Mouse (Mus musculus): ENCODE results near the gene Gpc6.

Gene Gpc6

GRCm38 (mm10) chr14:116924876-116925601 is at the start of gene Gpc6:
Gene Gpc6 (plus strand): TSS chr14:116925315.
- DNase-seq (ENCODE audit: low spot score in 2 of 2): peak; percentile 70 to 80

GRCm38 (mm10) chr14:116882480-116883044 is 42.6 kb upstream of the Gpc6 start:
- DNase-seq (ENCODE audit: low spot score in 2 of 2): no peak

GRCm38 (mm10) chr14:116894316-116894715 is 30.8 kb upstream of the Gpc6 start:
- no peak for DNase-seq (ENCODE audit: low spot score in 2 of 2)

- no peak for DNase-seq (ENCODE audit: low spot score in 2 of 2)
These were observed 27.1 kb upstream of the Gpc6 start for GRCm38 (mm10) chr14:116897971-116898370.

- no peak for DNase-seq (ENCODE audit: low spot score in 2 of 2)
These were observed 13.3 kb upstream of the Gpc6 start for GRCm38 (mm10) chr14:116911768-116912167.

- no peak for DNase-seq (ENCODE audit: low spot score in 2 of 2)
These were observed 8.2 kb upstream of the Gpc6 start for GRCm38 (mm10) chr14:116916874-116917273.

GRCm38 (mm10) chr14:116924266-116924665 is 849 bp upstream of the Gpc6 start:
- no peak for DNase-seq (ENCODE audit: low spot score in 2 of 2)

- DNase-seq (ENCODE audit: low spot score in 2 of 2): peak; percentile 12 to 42
These were observed 732 bp downstream of the Gpc6 start for GRCm38 (mm10) chr14:116925691-116926403.

- DNase-seq (ENCODE audit: low spot score in 2 of 2): peak; percentile 67 to 68
These were observed 1.5 kb downstream of the Gpc6 start for GRCm38 (mm10) chr14:116926404-116927171.

GRCm38 (mm10) chr14:116927341-116928315 is 2.5 kb downstream of the Gpc6 start:
- DNase-seq (ENCODE audit: low spot score in 2 of 2): no peak

- DNase-seq (ENCODE audit: low spot score in 2 of 2): no peak
These were observed 3.3 kb downstream of the Gpc6 start for GRCm38 (mm10) chr14:116928395-116928794.

GRCm38 (mm10) chr14:116928796-116929529 is 3.8 kb downstream of the Gpc6 start:
- DNase-seq (ENCODE audit: low spot score in 2 of 2): no peak

GRCm38 (mm10) chr14:116933825-116934224 is 8.7 kb downstream of the Gpc6 start:
- no peak for DNase-seq (ENCODE audit: low spot score in 2 of 2)

- DNase-seq (ENCODE audit: low spot score in 2 of 2): peak in 1 of 2 experiments; percentile 30
These were observed 12.9 kb downstream of the Gpc6 start for GRCm38 (mm10) chr14:116937910-116938560.

GRCm38 (mm10) chr14:116938735-116939134 is 13.6 kb downstream of the Gpc6 start:
- no peak for DNase-seq (ENCODE audit: low spot score in 2 of 2)

- no peak for DNase-seq (ENCODE audit: low spot score in 2 of 2)
These were observed 14.4 kb downstream of the Gpc6 start for GRCm38 (mm10) chr14:116939561-116939960.

GRCm38 (mm10) chr14:116941772-116942171 is 16.7 kb downstream of the Gpc6 start:
- no peak for DNase-seq (ENCODE audit: low spot score in 2 of 2)

GRCm38 (mm10) chr14:116943751-116944150 is 18.6 kb downstream of the Gpc6 start:
- no peak for DNase-seq (ENCODE audit: low spot score in 2 of 2)

- no peak for DNase-seq (ENCODE audit: low spot score in 2 of 2)
These were observed 20.9 kb downstream of the Gpc6 start for GRCm38 (mm10) chr14:116945975-116946374.

GRCm38 (mm10) chr14:116947461-116947860 is 22.3 kb downstream of the Gpc6 start:
- DNase-seq (ENCODE audit: low spot score in 2 of 2): no peak
